In the genomic region with DNA sequence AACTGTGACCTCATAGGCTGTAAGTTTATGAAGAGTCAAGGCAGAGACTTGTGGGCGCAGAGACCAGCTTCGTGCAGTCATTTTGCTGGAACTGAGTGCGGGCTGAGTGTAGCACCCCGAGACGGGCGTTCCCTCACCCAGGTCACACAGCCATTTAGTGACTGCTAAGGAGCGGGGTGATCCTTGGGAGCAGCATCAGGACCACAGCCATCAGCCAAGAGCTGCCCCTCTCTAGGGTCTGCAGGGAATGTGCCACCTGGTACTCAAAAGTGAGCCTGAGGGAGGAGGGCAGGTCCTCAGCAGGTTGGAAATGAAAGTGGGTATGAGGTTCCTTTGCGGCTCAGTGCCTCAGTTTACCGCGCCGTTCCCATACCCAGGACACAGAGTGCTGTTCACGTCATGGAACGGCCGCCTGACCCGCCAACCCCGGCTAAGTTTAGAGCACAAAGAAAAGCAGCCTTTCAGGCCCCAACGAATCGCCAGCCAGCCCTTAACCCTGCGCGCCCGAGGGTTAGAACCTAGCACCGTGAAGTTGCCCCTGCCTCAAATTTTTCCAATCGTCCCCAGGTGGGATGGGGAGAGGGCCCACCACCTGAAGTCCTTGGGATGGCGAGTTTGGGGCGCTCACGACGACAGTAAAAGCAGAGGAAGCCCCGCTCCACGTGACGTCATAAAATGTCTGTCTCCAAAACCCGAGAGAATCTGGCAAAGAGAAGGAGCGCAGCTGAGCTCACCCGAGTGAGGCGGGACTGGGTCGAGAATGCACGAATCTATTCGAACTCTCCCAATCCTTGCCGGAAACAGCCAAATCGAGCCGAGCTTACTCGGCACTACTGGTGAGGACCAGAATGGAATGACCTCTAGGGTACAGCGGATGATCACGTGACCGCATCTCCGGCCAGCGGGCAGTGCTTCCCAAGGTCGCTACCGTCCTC, we compare ENCODE assay signal across 9 mouse cellular contexts. TPM values are rescaled to one million over a fixed set of nuclear protein-coding genes. Genes with fewer than 3 reads are reported as not detected.
A peak's percentile ranks its signal among the peaks of the same experiment; 100 is the strongest.
DNase-seq lines count a peak whose midpoint lies in the region; ATAC-seq and TF ChIP-seq lines count a peak whose summit lies in the region.
"Had no signal": no experiment of that assay in that cellular context is flagged by ENCODE, and none has a peak within 500 bp of the region (broad histone marks: within the 10 kb centered on the region; RNA-seq: fewer than 3 reads in every experiment).

No protein-coding gene starts in this region.

- WGBS in cerebellum, adult 2 months, result 5% methylated on average over 48 of the region's 48 CpGs
- WGBS in hindbrain, embryonic 14.5 days, result 3% methylated on average over 48 of the region's 48 CpGs
- WGBS in limb, embryonic 15.5 days, result 4% methylated on average over 48 of the region's 48 CpGs
- WGBS in midbrain, embryonic 16.5 days, result 4% methylated on average over 48 of the region's 48 CpGs

- DNase-seq in layer of hippocampus, adult 11-12 months (ENCODE audit: low spot score), result peak; percentile 42
- DNase-seq in layer of hippocampus, adult 9-10 months (ENCODE audit: low spot score), result no peak
- DNase-seq in cerebellum, adult 2 months, result peak; percentile 46 to 60
- DNase-seq in gastrocnemius, adult 2 months, result peak; percentile 89
- peak; percentile 59 for DNase-seq in hindbrain, embryonic 14.5 days (ENCODE audit: low spot score)
- no peak for DNase-seq in thymus, postnatal 14 days

- intact Hi-C loops in gastrocnemius, adult 2 months (cut with DNase I), result no loop called here

- ATAC-seq in hindbrain, embryonic 14.5 days (ENCODE audit: low FRiP score), result no peak
- ATAC-seq in limb, embryonic 15.5 days (ENCODE audit: insufficient number of reproducible peaks, low FRiP score, low TSS enrichment, low read depth), result no peak
- ATAC-seq in midbrain, embryonic 16.5 days, result 0 out of 2 replicates have a peak, but pooled peaks have one; percentile 19

- H3K36me3 ChIP-seq in hindbrain, embryonic 14.5 days (replicated peaks; ENCODE audit: control insufficient read depth, insufficient read depth), result no peaks in the 10 kb centered on the region
- H3K36me3 ChIP-seq in limb, embryonic 15.5 days, result no peaks in the 10 kb centered on the region
- H3K36me3 ChIP-seq in midbrain, embryonic 16.5 days (ENCODE audit: control insufficient read depth, insufficient read depth, low read length), result no peaks in the 10 kb centered on the region

- H3K27ac ChIP-seq in cerebellum, adult 2 months (ENCODE audit: insufficient read depth, low read length), result no peak overlapping the region
- H3K27ac ChIP-seq in gastrocnemius, adult 2 months, result peak overlapping the region; percentile 87
- H3K27ac ChIP-seq in hindbrain, embryonic 14.5 days, result no peak overlapping the region
- no peak overlapping the region for H3K27ac ChIP-seq in limb, embryonic 15.5 days
- H3K27ac ChIP-seq in midbrain, embryonic 16.5 days (ENCODE audit: low read length), result no peak overlapping the region

- TF ChIP-seq CTCF in cerebellum, adult 2 months (IDR thresholded peaks at IDR 0.05; ENCODE audit: borderline replicate concordance, insufficient read depth, low read depth, low read length), result no peak
- no peak for TF ChIP-seq CTCF in gastrocnemius, adult 2 months (IDR thresholded peaks at IDR 0.05)

- peaks cover 7% of the 10 kb centered on the region; the same call in 1 of the 2 replicates for H3K4me1 ChIP-seq in cerebellum, adult 2 months (ENCODE audit: control insufficient read depth, insufficient read depth, low read length)
- peaks cover 12% of the 10 kb centered on the region for H3K4me1 ChIP-seq in hindbrain, embryonic 14.5 days (replicated peaks; ENCODE audit: control insufficient read depth, insufficient read depth, low read length)
- H3K4me1 ChIP-seq in limb, embryonic 15.5 days, result peaks cover 16% of the 10 kb centered on the region
- peaks cover 13% of the 10 kb centered on the region for H3K4me1 ChIP-seq in midbrain, embryonic 16.5 days (ENCODE audit: control insufficient read depth, insufficient read depth, low read length)

- no peak for TF ChIP-seq POLR2A in cerebellum, adult 2 months (IDR thresholded peaks at IDR 0.05; ENCODE audit: borderline replicate concordance, insufficient read depth, low read length)

- peak overlapping the region; percentile 50 for H3K9ac ChIP-seq in hindbrain, embryonic 14.5 days
- H3K9ac ChIP-seq in limb, embryonic 15.5 days, result no peak overlapping the region
- H3K9ac ChIP-seq in midbrain, embryonic 16.5 days (ENCODE audit: low read depth, low read length), result peak overlapping the region; percentile 53

- H3K9me3 ChIP-seq in hindbrain, embryonic 14.5 days (ENCODE audit: control insufficient read depth, low read length), result no peaks in the 10 kb centered on the region
- no peaks in the 10 kb centered on the region for H3K9me3 ChIP-seq in limb, embryonic 15.5 days
- H3K9me3 ChIP-seq in midbrain, embryonic 16.5 days (replicated peaks; ENCODE audit: control insufficient read depth, low read length, poor library complexity, severe bottlenecking), result no peaks in the 10 kb centered on the region

- no peaks in the 10 kb centered on the region for H3K27me3 ChIP-seq in cerebellum, adult 2 months (ENCODE audit: control insufficient read depth, insufficient read depth, low read length)
- H3K27me3 ChIP-seq in hindbrain, embryonic 14.5 days (ENCODE audit: control insufficient read depth, insufficient read depth, low read length), result peaks cover 67% of the 10 kb centered on the region
- peaks cover 88% of the 10 kb centered on the region for H3K27me3 ChIP-seq in limb, embryonic 15.5 days
- H3K27me3 ChIP-seq in midbrain, embryonic 16.5 days (ENCODE audit: control insufficient read depth, insufficient read depth, low read depth, low read length), result peaks cover 49% of the 10 kb centered on the region

- H3K4me3 ChIP-seq in cerebellum, adult 2 months (replicated peaks; ENCODE audit: insufficient read depth, low read depth, low read length), result peak overlapping the region; percentile 68
- peak overlapping the region; percentile 74 for H3K4me3 ChIP-seq in gastrocnemius, adult 2 months
- H3K4me3 ChIP-seq in hindbrain, embryonic 14.5 days (replicated peaks; ENCODE audit: low read length), result peak overlapping the region; percentile 31
- H3K4me3 ChIP-seq in limb, embryonic 15.5 days, result peak overlapping the region; percentile 28
- H3K4me3 ChIP-seq in midbrain, embryonic 16.5 days (ENCODE audit: low read depth, low read length), result peak overlapping the region; percentile 36

- peak overlapping the region; percentile 55 for H3K4me2 ChIP-seq in hindbrain, embryonic 14.5 days (replicated peaks)
- peak overlapping the region; percentile 46 for H3K4me2 ChIP-seq in limb, embryonic 15.5 days
- peak overlapping the region; percentile 66 for H3K4me2 ChIP-seq in midbrain, embryonic 16.5 days (ENCODE audit: low read length)

RNA-seq across cellular contexts. Expression of a gene that starts 10.6 kb away (rescaled TPM):
- 1,156 and 1,176 TPM in 2 replicates for polyA plus RNA-seq in cerebellum, adult 2 months (2012; rRNA removed)
- total RNA-seq in gastrocnemius, adult 2 months (2021), result 10 to 100 TPM; 31.9 to 39.8 TPM
- 519 and 565 TPM in 2 replicates for polyA plus RNA-seq in hindbrain, embryonic 14.5 days (2014; fragmentation: Nextera tagmentation; extraction: Ambion mirVana)
- polyA plus RNA-seq in limb, embryonic 15.5 days (2015; fragmentation: Nextera tagmentation; extraction: Ambion mirVana), result 17.1 and 19.4 TPM in 2 replicates
- polyA plus RNA-seq in midbrain, embryonic 16.5 days (2015; fragmentation: Nextera tagmentation; extraction: Ambion mirVana), result 477 and 573 TPM in 2 replicates

RNA-seq across cellular contexts. Expression of a gene that starts 16.8 kb away (rescaled TPM):
- 81.1 and 83.4 TPM in 2 replicates for polyA plus RNA-seq in cerebellum, adult 2 months (2012; rRNA removed)
- total RNA-seq in gastrocnemius, adult 2 months (2021), result 10 to 100 TPM; 21.0 to 22.8 TPM
- polyA plus RNA-seq in hindbrain, embryonic 14.5 days (2014; fragmentation: Nextera tagmentation; extraction: Ambion mirVana), result 34.4 and 43.5 TPM in 2 replicates
- polyA plus RNA-seq in limb, embryonic 15.5 days (2015; fragmentation: Nextera tagmentation; extraction: Ambion mirVana), result 41.9 and 46.1 TPM in 2 replicates
- polyA plus RNA-seq in midbrain, embryonic 16.5 days (2015; fragmentation: Nextera tagmentation; extraction: Ambion mirVana), result 34.8 and 35.7 TPM in 2 replicates

RNA-seq across cellular contexts. Expression of a gene that starts 20.4 kb away (rescaled TPM):
- polyA plus RNA-seq in cerebellum, adult 2 months (2012; rRNA removed), result 2.5 and 3.0 TPM in 2 replicates
- 1 to 10 TPM; 2.4 to 3.0 TPM for total RNA-seq in gastrocnemius, adult 2 months (2021)
- 0.21 and 0.32 TPM in 2 replicates for polyA plus RNA-seq in hindbrain, embryonic 14.5 days (2014; fragmentation: Nextera tagmentation; extraction: Ambion mirVana)
- polyA plus RNA-seq in limb, embryonic 15.5 days (2015; fragmentation: Nextera tagmentation; extraction: Ambion mirVana), result 0.05 and 0.16 TPM in 2 replicates
- polyA plus RNA-seq in midbrain, embryonic 16.5 days (2015; fragmentation: Nextera tagmentation; extraction: Ambion mirVana), result 0.11 and 0.23 TPM in 2 replicates

RNA-seq across cellular contexts. Expression of a gene that starts 25.6 kb away (rescaled TPM):
- polyA plus RNA-seq in cerebellum, adult 2 months (2012; rRNA removed), result 0.13 TPM in 1 of 2 replicates, not detected in the other
- not detected for total RNA-seq in gastrocnemius, adult 2 months (2021)
- polyA plus RNA-seq in hindbrain, embryonic 14.5 days (2014; fragmentation: Nextera tagmentation; extraction: Ambion mirVana), result not detected in 2 replicates
- polyA plus RNA-seq in limb, embryonic 15.5 days (2015; fragmentation: Nextera tagmentation; extraction: Ambion mirVana), result not detected in 2 replicates
- not detected in 2 replicates for polyA plus RNA-seq in midbrain, embryonic 16.5 days (2015; fragmentation: Nextera tagmentation; extraction: Ambion mirVana)
- total RNA-seq: layer of hippocampus, adult 8-10 months had no signal

RNA-seq across cellular contexts. Expression of a gene that starts 32.6 kb away (rescaled TPM):
- 150 and 158 TPM in 2 replicates for polyA plus RNA-seq in cerebellum, adult 2 months (2012; rRNA removed)
- total RNA-seq in gastrocnemius, adult 2 months (2021), result 10 to 100 TPM; 13.9 to 16.2 TPM
- 83.0 and 84.6 TPM in 2 replicates for polyA plus RNA-seq in hindbrain, embryonic 14.5 days (2014; fragmentation: Nextera tagmentation; extraction: Ambion mirVana)
- 85.8 and 91.4 TPM in 2 replicates for polyA plus RNA-seq in limb, embryonic 15.5 days (2015; fragmentation: Nextera tagmentation; extraction: Ambion mirVana)
- 107 and 112 TPM in 2 replicates for polyA plus RNA-seq in midbrain, embryonic 16.5 days (2015; fragmentation: Nextera tagmentation; extraction: Ambion mirVana)

Comparison
In these comparisons a context has a peak if more than half of its experiments do, and no peak if none do; other contexts are left out.
1. DNase-seq: peak in layer of hippocampus, adult 11-12 months (single experiment), cerebellum, adult 2 months (2 of 2), gastrocnemius, adult 2 months (single experiment) and hindbrain, embryonic 14.5 days (single experiment); none in layer of hippocampus, adult 9-10 months (single experiment) and thymus, postnatal 14 days (single experiment).
2. RNA of a gene that starts 10.6 kb away (polyA plus RNA-seq): 1,156 to 1,176 TPM in cerebellum, adult 2 months, 477 to 573 TPM in midbrain, embryonic 16.5 days and 519 to 565 TPM in hindbrain, embryonic 14.5 days; 17.1 to 19.4 TPM in limb, embryonic 15.5 days; every median in the first group is over 10 times any median in the second.
3. Peak in every context shown above with its lines, with median percentiles within 50 percentile points of each other: H3K4me3 ChIP-seq and H3K4me2 ChIP-seq.